Mouse (Mus musculus) left cerebral cortex, postnatal 14 days (tissue): ENCODE results near the gene Abca14. TPM values are rescaled to one million over a fixed set of nuclear protein-coding genes. Genes with fewer than 3 reads are reported as not detected.
"Not testable (repeated sequence)": the region's sequence is repeated elsewhere in the genome, so short reads cannot be mapped to it uniquely, and the experiment has no call there.

Experiments used
- DNase-seq, 2 experiments: peaks; one replicate each; pipeline ENCODE4 v3.0.0; 2021 to 2022; ENCODE audit warnings: low spot score in 2 of 2, mixed read lengths in 1 of 2
- intact Hi-C: fragments of 180-260 bp; cut with DNase I; formaldehyde crosslinking; loops from one replicate; pipeline ENCODE4 v1.15.1; 2025
- total RNA-seq, 2 experiments: library from RNA; stranded (reverse); gene quantifications; 2 replicates each; pipeline ENCODE4 v1.2.3; 2021

Abca14 gene
- total RNA-seq, 2 experiments from 2014 or later, result 0.13 TPM; not detected in 1

- intact Hi-C loops, result no loop called here
- DNase-seq, result no peak
These were observed 8.6 kb upstream of the Abca14 start for GRCm38 (mm10) chr7:120195207-120195606.

GRCm38 (mm10) chr7:120201231-120201744 lies 2.5 kb upstream of the Abca14 start:
- intact Hi-C loops, result loop anchor here (5.0 to 10.0 kb wide), 3 partner anchors 106 to 354 kb away; partner anchors contain the start of genes Abca15 and Dnah3
- no peak for DNase-seq

GRCm38 (mm10) chr7:120201771-120202170 lies 2.0 kb upstream of the Abca14 start, which contains the start of gene Crym:
Gene Crym, minus strand, starts transcription at chr7:120202111.
- DNase-seq, result peak in 1 of 2 experiments; percentile 37
- intact Hi-C loops, result loop anchor here (5.0 to 10.0 kb wide), 3 partner anchors 107 to 354 kb away; partner anchors contain the start of genes Abca15 and Dnah3

- intact Hi-C loops, result loop anchor here (10.0 kb wide), 2 partner anchors 111 to 119 kb away; partner anchors contain the start of genes Abca15 and Dnah3
- no peak for DNase-seq
These were observed 2.2 kb downstream of the Abca14 start for GRCm38 (mm10) chr7:120205989-120206388.

GRCm38 (mm10) chr7:120228541-120228940 lies 24.8 kb downstream of the Abca14 start:
- DNase-seq, result peak; percentile 56 to 77
- intact Hi-C loops, result no loop called here

- DNase-seq, result no peak
- intact Hi-C loops, result no loop called here
These were observed 37.3 kb downstream of the Abca14 start for GRCm38 (mm10) chr7:120241092-120241491.

- intact Hi-C loops, result no loop called here
- DNase-seq, result no peak
These were observed 67.6 kb downstream of the Abca14 start for GRCm38 (mm10) chr7:120271135-120271991.

GRCm38 (mm10) chr7:120272110-120272509 lies 68.3 kb downstream of the Abca14 start:
- peak in 1 of 2 experiments; percentile 7 for DNase-seq
- intact Hi-C loops, result no loop called here

GRCm38 (mm10) chr7:120285286-120285685 lies 81.5 kb downstream of the Abca14 start:
- DNase-seq, result no peak
- intact Hi-C loops, result loop anchor here (1.0 kb wide), 1 partner anchor 15 kb away; no protein-coding TSS in a partner anchor

- intact Hi-C loops, result no loop called here
- DNase-seq, result peak; percentile 11 to 37
These were observed 112.3 kb downstream of the Abca14 start for GRCm38 (mm10) chr7:120316086-120316485.

GRCm38 (mm10) chr7:120322963-120323362 lies 119.2 kb downstream of the Abca14 start:
- intact Hi-C loops, result loop anchor here (10.0 kb wide), 2 partner anchors 118 to 228 kb away; partner anchors contain the start of genes Abca14, Crym and Dnah3
- DNase-seq, result no peak

- DNase-seq, result not testable (repeated sequence)
- intact Hi-C loops, result loop anchor here (5.0 to 10.0 kb wide), 4 partner anchors 121 to 474 kb away; partner anchors contain the start of genes Abca14, Crym and Dnah3
These were observed 122.2 kb downstream of the Abca14 start for GRCm38 (mm10) chr7:120325911-120326310.

GRCm38 (mm10) chr7:120327220-120328073 lies 123.7 kb downstream of the Abca14 start:
- intact Hi-C loops, result loop anchor here (5.0 to 10.0 kb wide), 4 partner anchors 123 to 475 kb away; partner anchors contain the start of genes Abca14, Crym and Dnah3
- peak; percentile 64 to 68 for DNase-seq

- DNase-seq, result peak in 1 of 2 experiments; percentile 7
- intact Hi-C loops, result loop anchor here (5.0 to 10.0 kb wide), 4 partner anchors 123 to 476 kb away; partner anchors contain the start of genes Abca14, Crym and Dnah3
These were observed 124.5 kb downstream of the Abca14 start, which contains the start of gene Abca15 for GRCm38 (mm10) chr7:120328087-120328793. Gene Abca15, plus strand, starts transcription at chr7:120328670.

- intact Hi-C loops, result no loop called here
- no peak for DNase-seq
These were observed 157.4 kb downstream of the Abca14 start for GRCm38 (mm10) chr7:120361159-120361558.
